Mouse (Mus musculus) neutrophil, adult 5-6 weeks (primary cell): ENCODE results near the gene Gm10197. TPM values are rescaled to one million over a fixed set of nuclear protein-coding genes. Genes with fewer than 3 reads are reported as not detected.

ENCODE experiments used
- ATAC-seq: fragments of 151-379, 151-347 bp; 2 replicates; pipeline ENCODE4 v1.8.0; 2017; ENCODE audit warnings: mild to moderate bottlenecking, moderate TSS enrichment; ENCODE audit not compliant: insufficient number of reproducible peaks, poor library complexity, low FRiP score, severe bottlenecking; ENCODE audit errors: extremely low read depth
- total RNA-seq: library from RNA; stranded (forward); fragments of 200-1000 nt; gene quantifications from 2 replicates; pipeline ENCODE4 v1.2.3, GENCODE M21; 2017

Gm10197 gene
- total RNA-seq, 1 experiment from 2014 or later: not detected

GRCm38 (mm10) chr19:53325578-53326295, 45.8 kb downstream of the Gm10197 start:
- no peak for ATAC-seq

GRCm38 (mm10) chr19:53324866-53325265, 46.7 kb downstream of the Gm10197 start:
- ATAC-seq: no peak

- ATAC-seq: no peak
These were observed 49.0 kb downstream of the Gm10197 start for GRCm38 (mm10) chr19:53322438-53323048.

Other genes starting within 250 kb of the Gm10197 start
- gene Add3, start 231.3 kb downstream of the Gm10197 start, total RNA-seq: 397 and 420 TPM in 2 replicates
- gene Mxi1, start 61.2 kb downstream of the Gm10197 start, total RNA-seq: 108 and 112 TPM in 2 replicates
- gene Smndc1, start 18.8 kb upstream of the Gm10197 start, total RNA-seq: 41.6 and 45.5 TPM in 2 replicates
- gene Dusp5, start 157.3 kb upstream of the Gm10197 start, total RNA-seq: 18.5 and 21.2 TPM in 2 replicates
- gene Nutf2-ps1, start 217.3 kb upstream of the Gm10197 start, total RNA-seq: 4.2 and 10.1 TPM in 2 replicates
- gene Smc3, start 228.6 kb upstream of the Gm10197 start, total RNA-seq: 105 and 114 TPM in 2 replicates